Mouse (Mus musculus): ENCODE data around the gene Slc24a1.

GRCm38 (mm10) chr9:64930256-64930655, 21.2 kb downstream of the Slc24a1 start:
- no peak for TF ChIP-seq CTCF (IDR thresholded peaks at IDR 0.05; ENCODE audit: borderline replicate concordance, insufficient read depth, low read length)
- no peak for TF ChIP-seq POLR2A (IDR thresholded peaks at IDR 0.05; ENCODE audit: low read depth, low read length)

Measured in embryonic fibroblast, embryonic 13.5 days (primary cell).